Mouse (Mus musculus): ENCODE measurements around the gene Gcg. TPM values are rescaled to one million over a fixed set of nuclear protein-coding genes. Genes with fewer than 3 reads are reported as not detected.

The Gcg gene
- total RNA-seq (2015; ENCODE audit: low replicate concordance) (3.3 TPM in 1 of 2 replicates, not detected in the other), total RNA-seq (2017; ENCODE audit: low replicate concordance) (not detected in 2 replicates)

DNA sequence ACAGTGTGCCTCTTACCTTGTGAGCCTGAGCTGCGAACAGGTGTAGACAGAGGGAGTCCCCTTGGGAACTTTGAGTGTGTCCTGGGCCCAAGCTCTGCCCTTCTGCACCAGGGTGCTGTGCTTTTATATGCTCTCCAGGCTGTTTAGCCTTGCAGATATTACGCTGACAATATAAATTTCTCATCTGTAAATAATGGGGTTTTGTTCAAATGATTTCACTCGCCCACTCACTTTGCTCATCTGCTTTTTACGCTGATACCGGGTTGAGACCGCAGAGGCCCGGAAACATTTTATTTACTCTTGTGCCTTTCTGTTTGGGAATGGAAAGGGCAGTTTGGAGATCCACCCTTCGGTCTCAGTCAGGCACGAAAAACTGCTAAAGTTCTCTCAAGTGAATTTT lies at the start of gene Gcg:
TSS of gene Gcg (minus strand) at position 101 of the 400 bp plus-strand sequence.
- ATAC-seq (replicated peaks; ENCODE audit: low FRiP score, poor library complexity, severe bottlenecking): no peak

DNA sequence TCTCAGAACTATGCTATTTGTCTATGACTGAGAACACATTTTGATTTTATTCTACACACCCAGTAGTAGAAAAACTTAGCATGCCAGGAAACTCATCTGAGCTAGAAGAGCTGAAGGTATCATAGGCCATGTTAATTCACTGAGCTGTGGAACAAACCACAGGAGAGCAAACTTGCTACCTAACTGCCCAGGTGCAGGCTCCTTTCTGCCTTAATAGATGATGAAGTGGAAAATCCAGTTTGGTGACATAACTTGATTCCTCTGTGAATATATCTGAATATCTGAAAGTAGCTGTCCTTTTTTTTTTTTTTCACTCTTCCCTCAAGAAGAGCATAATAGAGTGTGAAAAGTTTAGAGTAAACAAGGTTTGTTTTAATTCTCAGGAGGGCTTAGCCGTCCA lies 47.6 kb upstream of the Gcg start:
- ATAC-seq (replicated peaks; ENCODE audit: low FRiP score, poor library complexity, severe bottlenecking): no peak

DNA sequence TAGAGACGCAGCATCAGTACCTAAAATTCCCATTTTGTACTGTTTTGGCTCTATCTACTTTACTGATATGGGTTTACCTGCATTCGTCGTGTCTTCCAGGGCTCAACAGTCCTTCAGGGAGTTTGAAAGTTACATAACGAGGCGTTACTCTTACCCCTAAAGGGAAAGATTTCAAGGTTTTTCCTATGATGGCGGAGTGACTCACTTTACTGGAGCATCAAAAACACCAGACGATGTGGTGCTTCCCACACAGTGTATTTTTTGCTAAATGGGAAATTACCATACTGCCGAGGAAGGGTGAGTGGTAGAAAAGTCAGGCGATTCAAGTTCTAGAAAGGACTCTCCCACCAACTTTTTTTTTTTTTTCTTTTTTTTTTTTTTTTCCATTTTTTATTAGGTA lies 42.9 kb upstream of the Gcg start:
- ATAC-seq (replicated peaks; ENCODE audit: low FRiP score, poor library complexity, severe bottlenecking): no peak

DNA sequence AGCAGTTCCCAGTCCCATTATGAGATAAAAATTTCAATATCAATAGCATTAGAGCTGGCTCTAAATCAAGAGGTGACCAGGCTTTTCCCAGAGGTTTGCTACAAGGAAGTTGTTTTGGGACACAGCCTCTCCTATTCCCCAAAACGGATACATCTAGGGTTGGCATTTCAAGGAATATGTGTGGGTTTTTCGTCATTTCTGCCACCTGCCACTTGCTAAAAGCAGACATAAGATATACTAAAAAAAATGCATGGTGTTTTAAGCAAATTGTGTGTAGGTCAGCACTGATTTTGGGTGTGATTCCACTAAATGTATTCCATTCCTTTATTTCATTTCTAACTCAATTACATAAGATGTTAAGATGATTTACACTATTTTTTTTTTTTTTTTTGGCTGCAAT lies 34.3 kb upstream of the Gcg start:
- no peak for ATAC-seq (replicated peaks; ENCODE audit: low FRiP score, poor library complexity, severe bottlenecking)

DNA sequence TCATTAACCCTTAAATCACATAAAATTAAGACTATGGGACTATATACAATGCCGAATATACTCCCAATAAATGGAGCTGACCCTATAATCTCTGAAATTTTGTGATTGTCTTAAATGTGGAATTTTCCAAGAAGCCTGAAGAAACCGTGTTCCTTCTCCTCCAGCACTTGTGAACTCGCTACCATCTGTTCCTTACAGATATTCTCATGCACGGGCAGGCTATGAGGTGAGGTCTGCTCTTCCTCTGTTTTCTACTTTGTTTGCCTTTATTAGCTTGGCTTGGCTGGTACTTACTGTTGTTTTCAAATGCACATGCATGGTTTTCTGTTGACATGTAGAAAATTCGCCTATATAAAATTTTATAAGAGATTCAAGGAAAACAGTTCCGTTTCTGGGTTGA lies 31.0 kb upstream of the Gcg start:
- ATAC-seq (replicated peaks; ENCODE audit: low FRiP score, poor library complexity, severe bottlenecking): no peak

DNA sequence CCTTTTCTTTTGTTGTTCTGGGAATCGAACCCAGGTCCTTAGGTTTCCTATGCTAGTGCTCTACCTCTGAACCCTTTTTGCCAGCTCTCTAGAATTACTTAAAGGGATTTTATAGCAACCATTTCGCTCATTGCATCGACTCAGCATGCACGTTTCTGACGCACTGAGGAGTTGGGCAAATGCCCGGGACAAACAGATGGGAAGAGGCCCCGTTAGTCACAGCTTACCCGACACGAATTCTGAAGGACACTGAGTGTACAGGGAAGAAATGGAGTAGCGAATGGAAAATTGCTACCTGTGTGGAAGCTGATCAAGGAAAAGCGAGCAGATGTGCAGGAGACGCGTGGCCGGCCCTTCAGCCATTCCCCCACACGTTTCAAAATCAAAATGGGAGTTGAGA lies 30.0 kb upstream of the Gcg start:
- no peak for ATAC-seq (replicated peaks; ENCODE audit: low FRiP score, poor library complexity, severe bottlenecking)

DNA sequence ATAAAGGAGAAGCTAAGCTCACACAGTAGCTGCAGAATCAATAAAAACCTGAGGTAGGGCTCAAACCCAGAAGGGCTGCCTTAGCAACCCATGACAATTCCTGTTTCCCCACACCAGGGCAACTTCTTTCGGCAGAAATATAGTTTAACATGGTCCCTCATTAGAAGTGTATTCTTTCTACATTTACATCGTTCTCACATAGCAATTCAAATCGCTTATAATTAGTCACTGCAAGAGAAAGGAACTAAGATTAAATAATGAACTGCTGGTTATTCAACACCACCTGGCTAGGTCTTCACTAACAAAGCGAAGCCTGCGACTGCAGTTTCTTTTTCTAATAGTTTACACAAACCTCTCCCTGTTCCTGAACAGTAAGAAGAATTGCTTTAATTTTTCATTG lies 23.7 kb upstream of the Gcg start:
- ATAC-seq (replicated peaks; ENCODE audit: low FRiP score, poor library complexity, severe bottlenecking): no peak

DNA sequence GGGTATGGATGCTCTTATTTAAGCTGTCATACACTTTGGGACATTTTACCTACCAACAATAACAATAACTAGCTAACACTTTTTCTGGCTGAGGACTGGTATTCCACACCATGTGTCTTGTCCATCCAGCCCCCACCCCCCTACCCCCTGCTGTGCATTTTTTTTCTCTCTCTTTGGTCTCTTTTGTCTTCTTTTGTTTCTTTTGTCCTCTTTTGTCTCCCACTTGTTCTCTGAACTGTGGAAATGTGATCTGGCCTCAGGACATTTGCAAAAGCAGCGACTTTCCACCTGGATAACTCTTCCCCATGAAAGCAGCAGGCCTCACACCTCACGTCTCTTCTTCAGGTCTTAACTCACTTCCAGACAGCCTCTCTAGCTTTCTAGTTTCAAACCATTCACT lies 23.0 kb upstream of the Gcg start:
- no peak for ATAC-seq (replicated peaks; ENCODE audit: low FRiP score, poor library complexity, severe bottlenecking)

DNA sequence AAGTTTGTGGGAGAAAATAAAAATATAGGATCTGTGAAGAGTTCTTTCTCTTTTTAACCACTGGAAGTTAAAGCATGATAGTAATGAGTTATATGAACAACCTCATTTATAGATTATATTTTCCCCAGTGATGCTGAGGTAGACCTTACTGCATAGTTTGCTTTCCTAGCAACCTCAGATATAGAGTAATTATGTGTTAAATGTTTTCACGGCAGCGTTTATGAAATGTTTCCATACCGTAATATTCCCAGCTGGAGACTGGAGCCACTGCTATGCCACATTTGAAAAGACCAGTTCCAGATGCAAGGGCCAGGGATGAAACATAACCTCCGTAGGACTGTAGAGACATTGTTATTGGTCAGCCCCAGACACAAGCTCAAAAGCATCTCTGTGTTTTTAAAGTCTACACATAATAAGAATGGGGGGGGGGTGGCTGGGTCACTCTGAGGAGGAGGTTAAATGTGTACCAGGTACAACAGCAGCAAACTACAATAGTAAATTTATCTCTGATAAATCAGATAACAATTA lies 20.9 kb upstream of the Gcg start:
- no peak for ATAC-seq (replicated peaks; ENCODE audit: low FRiP score, poor library complexity, severe bottlenecking)

DNA sequence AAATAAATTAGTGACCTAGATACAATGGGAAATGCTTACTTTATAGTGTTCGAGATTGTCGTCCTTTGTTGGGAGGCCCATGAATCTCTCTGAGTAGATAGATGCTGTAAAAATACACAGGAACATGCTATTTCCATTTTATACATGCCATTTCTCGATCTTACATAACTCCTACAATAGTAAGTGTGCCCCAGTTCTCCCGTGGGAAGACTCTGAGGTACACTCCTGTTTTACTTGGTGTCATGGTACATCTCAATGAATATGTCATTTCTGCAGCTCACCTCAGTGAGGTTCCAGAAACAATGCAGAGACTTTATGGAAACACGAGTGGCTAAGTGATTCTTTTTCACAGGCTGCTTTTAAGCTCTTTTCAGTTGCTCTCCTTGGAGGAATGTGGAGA lies 19.9 kb upstream of the Gcg start:
- ATAC-seq (replicated peaks; ENCODE audit: low FRiP score, poor library complexity, severe bottlenecking): no peak

DNA sequence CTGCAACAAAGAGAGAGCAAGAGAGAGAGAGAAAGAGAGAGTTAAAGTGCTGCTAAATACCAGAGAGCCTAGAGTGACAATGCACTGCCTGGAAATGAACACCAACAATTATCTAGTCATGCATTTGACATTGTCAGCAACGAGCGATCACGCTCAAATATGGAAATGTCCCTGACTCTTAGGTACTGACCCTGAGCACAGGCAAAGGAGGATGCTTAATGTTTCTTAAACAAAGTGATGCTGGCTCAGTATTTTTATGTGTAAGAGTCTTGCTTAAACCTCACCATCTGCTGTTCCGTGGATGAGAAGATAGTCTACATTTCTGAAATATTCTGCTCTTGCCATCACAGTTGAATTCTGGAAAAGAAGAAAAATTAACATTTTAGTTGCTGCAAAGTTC lies 19.1 kb upstream of the Gcg start:
- no peak for ATAC-seq (replicated peaks; ENCODE audit: low FRiP score, poor library complexity, severe bottlenecking)

DNA sequence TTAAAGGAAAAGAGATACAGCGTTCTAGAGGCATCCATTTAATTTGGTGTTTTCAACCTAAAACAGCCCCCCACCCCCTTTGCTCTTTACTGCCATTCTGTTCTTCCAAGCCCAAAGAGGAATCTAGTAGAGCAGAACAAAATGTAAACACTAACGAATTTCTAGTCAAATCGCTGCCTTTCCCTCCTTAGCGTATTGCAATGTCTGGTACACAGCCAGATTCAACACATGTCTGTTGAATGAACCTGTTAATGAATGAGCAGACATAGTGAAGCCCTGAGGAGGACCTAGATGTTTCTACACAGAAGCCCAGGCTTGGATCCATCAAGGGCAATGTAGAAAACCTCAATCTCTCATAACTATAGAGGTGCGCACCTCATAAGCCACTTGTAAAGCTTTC lies 15.4 kb upstream of the Gcg start:
- ATAC-seq (replicated peaks; ENCODE audit: low FRiP score, poor library complexity, severe bottlenecking): no peak

DNA sequence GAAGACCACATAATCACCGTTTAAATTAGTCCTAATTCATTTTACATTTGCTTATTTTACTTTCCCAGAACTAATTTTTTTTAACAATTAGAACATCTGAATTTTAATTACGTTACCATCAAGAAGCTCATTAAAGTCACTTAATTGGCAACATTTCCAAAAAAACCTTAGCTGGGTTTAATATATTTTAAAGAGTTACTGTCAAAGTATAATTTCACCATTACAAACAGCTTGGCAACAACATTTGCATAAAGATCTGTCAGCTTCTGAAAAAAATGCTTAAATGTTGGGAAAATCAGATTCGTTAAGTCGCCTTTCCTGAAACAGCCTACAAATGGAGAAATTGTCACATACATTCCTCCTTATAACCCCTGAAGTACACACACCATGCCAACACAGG lies 14.6 kb upstream of the Gcg start:
- no peak for ATAC-seq (replicated peaks; ENCODE audit: low FRiP score, poor library complexity, severe bottlenecking)

DNA sequence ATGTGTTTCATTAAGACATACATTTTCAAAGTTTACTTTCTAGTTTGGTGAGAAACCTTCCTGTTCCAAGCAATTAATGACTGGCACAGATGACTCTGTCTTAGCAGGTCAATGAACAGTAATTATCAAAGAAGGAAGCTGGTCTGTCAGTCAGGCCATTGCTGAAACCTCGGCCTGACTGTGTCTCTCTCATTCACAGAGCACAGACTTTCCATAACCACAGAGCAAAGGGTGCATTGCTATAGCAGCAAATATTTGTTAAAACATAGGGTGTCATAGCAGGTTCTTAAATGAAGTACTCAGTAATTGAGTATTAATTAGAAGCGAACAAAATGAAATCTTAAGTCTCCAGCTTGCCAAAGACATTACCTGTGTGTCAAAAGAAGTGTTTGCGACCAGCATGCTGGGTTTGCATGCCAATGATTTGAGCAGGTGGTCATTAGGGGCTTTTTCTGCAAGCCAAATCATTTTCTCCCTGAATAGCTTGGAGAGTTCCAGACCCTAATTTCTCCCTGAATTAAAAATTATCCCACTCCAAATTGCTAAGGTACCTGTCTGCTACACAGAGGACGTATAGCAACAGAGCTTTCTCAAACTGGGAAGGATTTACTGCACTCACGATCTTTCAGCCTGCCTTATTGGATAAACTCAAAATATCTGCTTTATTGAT lies 14.0 kb upstream of the Gcg start:
- ATAC-seq (replicated peaks; ENCODE audit: low FRiP score, poor library complexity, severe bottlenecking): no peak

DNA sequence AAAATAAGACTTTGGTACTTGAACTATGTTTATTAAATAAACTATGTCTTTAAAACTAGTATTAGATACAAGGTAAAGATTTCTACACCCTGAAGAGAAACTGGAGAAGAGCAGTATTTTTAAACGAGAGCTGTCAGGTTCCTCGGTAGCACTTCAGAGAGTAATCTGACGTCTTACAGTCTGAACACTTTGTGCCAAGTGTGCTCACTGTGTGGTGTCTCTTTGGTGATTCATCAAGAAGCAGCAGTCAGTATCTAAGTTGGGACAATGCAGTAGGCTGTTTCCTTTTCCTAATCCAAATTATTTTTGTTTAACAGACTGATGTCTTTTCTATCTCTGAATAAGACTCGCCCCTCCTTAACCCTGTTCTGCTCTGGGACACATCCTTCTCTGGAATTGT lies 12.0 kb upstream of the Gcg start:
- ATAC-seq (replicated peaks; ENCODE audit: low FRiP score, poor library complexity, severe bottlenecking): no peak

DNA sequence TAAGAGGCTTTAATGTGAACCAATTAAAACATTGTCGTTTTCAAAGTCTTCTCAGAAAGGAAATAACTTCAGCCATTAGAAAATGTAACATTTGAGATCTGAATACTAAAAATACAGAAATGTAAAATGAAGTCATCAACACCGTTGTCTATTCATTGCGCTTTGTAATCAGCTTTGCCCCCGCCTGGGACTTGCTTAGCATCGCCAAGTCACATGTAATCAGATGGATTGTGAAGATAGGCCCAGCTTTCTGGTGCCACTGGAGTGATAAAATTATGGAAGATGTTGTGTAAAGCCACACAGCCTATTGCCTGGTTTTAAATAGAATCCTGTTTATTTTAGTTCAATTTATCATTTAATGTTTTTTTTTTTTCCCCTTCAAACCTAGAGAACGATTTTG lies 6.4 kb upstream of the Gcg start:
- no peak for ATAC-seq (replicated peaks; ENCODE audit: low FRiP score, poor library complexity, severe bottlenecking)

DNA sequence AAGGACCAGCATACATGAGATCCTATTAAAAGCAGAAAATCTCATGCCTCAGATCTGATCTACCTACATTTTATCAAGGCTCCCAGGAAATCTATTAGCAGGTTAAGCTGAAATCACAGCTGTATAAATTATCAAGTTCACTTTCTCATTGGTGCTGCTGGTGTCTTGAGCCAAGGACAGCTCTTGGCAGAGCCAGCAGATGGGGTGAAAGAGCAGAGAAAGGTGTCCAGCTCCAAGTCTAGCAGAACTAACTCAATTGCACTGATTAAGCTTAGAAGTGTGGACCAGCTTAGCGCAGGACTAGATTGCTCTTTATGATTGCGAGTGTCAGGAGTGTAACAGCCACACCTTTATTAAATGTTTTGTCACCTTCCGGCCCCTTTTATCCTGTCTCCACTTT lies 1.5 kb upstream of the Gcg start:
- no peak for ATAC-seq (replicated peaks; ENCODE audit: low FRiP score, poor library complexity, severe bottlenecking)

DNA sequence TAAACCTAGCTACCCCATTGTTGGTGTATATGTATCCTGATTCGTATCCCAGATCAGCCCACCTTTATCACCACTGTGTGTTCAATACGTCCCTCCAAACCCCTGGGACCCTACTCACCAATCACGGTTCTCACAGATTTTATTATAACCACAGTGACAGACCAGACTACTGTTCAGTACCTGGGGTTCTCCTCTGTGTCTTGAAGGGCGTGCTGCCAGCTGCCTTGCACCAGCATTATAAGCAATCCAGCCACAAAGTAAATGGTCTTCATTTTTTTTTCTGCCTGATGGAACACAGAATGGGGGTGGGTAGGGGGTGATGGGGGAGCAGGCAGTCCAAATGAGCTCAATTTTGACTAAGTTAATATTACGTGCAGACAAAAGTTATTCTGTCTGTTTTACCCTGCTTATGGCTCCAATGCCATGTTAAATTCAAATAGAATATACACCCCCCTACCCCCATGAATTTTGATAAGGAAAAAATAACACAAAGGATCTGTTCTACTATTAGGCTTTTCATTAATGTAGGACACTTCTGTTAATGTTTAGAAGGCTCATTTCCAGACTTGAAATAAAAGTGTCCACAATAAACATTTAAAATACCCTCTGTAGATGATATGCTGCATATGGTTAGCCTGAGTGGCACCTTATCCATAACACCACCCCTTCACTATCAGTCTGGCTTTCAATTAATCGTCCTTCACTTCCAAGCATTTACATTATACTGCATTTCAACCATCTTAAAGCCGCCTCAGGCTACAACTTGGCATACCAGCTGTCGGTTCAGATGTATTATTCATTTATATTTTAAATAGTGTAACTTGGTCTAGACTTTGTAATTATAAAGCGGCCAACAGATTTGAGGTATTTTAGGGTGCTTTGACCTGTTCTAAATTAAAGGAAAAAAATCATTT lies 2.9 kb downstream of the Gcg start:
- no peak for ATAC-seq (replicated peaks; ENCODE audit: low FRiP score, poor library complexity, severe bottlenecking)

DNA sequence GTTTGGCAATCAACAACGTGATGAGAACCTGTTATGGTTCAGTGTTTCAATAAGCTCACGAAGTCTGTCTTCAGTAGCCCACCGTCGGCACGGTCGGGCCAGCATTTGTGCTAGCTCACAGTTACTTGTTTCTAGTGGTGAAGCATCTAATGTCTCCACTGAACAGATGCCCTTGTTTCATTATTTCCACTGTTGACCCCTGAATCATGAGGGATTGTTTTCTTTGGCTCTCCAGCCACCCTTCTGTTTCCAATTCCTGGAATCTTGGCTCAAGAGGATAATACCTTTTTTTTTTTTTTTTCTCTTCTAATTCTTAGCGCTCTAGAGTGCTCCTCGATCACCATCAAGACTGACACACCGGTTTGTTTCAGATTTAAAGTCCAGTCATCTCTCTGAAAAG lies 13.9 kb downstream of the Gcg start:
- no peak for ATAC-seq (replicated peaks; ENCODE audit: low FRiP score, poor library complexity, severe bottlenecking)

DNA sequence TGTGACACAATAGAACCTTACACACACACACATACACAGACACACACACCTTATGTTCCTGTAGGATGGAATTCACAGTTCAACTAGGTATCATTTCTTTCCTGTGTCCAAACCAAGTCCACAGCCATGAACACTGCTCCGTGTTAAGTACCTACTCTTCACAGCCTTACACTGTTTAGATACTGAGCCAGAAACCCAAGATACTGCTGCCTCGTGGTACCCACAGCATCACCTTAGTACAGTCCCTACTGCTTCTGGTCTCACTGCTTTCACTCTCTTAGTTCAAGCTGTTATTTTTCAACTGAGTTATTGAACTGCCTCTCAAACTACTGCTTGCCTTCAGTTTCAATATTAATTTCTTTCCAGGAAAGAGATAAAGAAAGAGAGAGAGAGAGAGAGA lies 20.2 kb downstream of the Gcg start:
- ATAC-seq (replicated peaks; ENCODE audit: low FRiP score, poor library complexity, severe bottlenecking): no peak

DNA sequence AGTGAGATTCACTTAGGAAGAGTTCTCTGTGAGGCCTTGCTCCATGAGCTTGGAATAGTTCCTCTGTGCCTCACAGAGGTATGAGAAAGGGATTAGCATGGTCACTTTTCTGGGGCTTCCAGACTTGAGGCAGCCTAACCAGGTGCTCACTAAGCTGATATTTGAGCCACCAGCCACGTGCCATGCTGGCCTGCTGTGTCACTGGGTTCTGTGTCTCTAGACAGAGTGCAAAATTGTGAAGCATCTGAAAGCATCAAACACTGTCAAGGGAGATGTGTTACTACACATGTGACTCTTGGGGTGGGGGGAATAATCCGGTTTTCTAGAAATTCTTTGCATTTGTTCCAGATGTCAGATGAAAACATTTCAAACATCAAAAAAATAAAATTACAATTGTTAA lies 21.3 kb downstream of the Gcg start:
- ATAC-seq (replicated peaks; ENCODE audit: low FRiP score, poor library complexity, severe bottlenecking): no peak

Measured in erythroblast, adult 5-6 weeks (primary cell).